Mouse (Mus musculus) gastrocnemius, postnatal 10 days (tissue): ENCODE data around the gene Pink1. TPM values are rescaled to one million over a fixed set of nuclear protein-coding genes. Genes with fewer than 3 reads are reported as not detected.

Experiments
- DNase-seq: peaks from one replicate; pipeline ENCODE4 v3.0.0; 2021; ENCODE audit warnings: mixed read lengths
- long read RNA-seq, 2 experiments: library from polyadenylated mRNA; stranded (forward); transcript quantifications; one replicate each; pipeline ENCODE4 v2.0.0; 2021
- total RNA-seq, 2 experiments: library from RNA; stranded (reverse); gene quantifications; 2 replicates each; pipeline ENCODE4 v1.2.3; 2021

The Pink1 gene
- 100 to 1,000 TPM; 228 to 240 TPM for total RNA-seq
- long read RNA-seq, experiment 1, transcript Pink1-201 (8 exons, 2,375 nt): major isoform, 299 of 686 reads
- long read RNA-seq, experiment 1, partial matches to known transcripts: 344 of 686 reads
- long read RNA-seq, experiment 1, other reads (novel, unspliced or antisense): 43 of 686 reads
- long read RNA-seq, experiment 2, transcript Pink1-201 (8 exons, 2,375 nt): major isoform, 256 of 681 reads
- long read RNA-seq, experiment 2, partial matches to known transcripts: 378 of 681 reads
- long read RNA-seq, experiment 2, other reads (novel, unspliced or antisense): 45 of 681 reads

DNA sequence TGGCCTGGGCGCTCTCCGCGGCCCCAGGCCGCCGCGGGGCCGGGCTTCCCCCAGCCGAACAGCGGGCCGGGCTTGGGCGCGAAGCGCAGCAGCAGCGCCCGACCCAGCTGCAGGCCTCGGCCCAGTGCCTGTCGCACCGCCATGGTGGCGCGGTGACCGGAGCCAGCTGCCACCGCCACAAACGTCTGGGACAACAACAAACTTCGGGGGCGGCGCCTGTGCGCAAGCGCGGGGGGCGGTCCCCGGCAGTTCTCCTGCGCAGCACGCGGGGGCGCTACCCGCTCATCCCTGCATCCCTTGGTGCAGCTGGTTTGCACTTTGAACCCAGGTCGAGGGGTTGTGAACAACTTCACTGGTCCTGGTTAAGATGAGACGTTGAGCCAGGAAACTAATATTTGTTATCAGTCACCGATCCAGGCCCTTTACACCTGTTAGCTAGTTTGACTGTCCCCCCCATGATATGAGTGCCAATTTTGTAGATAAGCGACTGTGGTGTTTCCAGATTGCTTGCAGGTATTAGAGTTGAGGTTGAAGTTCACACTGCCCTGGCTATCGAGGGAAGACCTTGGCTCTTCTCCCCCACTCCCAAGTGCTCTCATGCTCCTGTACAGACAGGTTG, at the start of gene Pink1:
Gene Pink1 (minus strand): TSS at position 231 of the 619 bp plus-strand sequence.
- DNase-seq: peak; percentile 94

- no peak for DNase-seq
Observed at GRCm38 (mm10) chr4:138375117-138375516, 49.0 kb upstream of the Pink1 start.

DNA sequence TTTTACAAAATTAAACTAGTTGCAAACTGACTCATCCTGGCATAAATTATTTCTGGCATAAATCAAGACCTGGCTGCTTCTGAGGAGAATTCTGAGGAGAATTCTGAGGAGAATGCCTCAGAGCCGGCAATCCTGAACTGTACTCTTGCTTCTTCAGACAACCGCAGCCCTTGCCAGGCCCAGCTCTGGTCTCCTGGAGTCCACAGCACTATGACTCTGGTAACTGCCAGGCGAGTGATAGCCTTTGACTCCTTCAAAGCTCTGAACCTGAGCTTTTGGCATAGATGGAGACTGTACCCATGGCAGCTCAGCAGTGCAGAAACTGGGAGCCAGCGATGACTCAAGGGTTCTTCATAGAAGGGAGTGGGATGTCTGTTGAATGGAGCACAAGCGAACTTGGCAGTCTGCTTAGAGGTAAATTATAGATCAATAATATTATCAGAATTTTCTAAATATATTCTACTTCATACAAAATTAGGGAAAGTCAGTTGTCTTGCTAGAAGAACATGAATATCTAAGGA, 44.9 kb upstream of the Pink1 start:
- DNase-seq: no peak

DNA sequence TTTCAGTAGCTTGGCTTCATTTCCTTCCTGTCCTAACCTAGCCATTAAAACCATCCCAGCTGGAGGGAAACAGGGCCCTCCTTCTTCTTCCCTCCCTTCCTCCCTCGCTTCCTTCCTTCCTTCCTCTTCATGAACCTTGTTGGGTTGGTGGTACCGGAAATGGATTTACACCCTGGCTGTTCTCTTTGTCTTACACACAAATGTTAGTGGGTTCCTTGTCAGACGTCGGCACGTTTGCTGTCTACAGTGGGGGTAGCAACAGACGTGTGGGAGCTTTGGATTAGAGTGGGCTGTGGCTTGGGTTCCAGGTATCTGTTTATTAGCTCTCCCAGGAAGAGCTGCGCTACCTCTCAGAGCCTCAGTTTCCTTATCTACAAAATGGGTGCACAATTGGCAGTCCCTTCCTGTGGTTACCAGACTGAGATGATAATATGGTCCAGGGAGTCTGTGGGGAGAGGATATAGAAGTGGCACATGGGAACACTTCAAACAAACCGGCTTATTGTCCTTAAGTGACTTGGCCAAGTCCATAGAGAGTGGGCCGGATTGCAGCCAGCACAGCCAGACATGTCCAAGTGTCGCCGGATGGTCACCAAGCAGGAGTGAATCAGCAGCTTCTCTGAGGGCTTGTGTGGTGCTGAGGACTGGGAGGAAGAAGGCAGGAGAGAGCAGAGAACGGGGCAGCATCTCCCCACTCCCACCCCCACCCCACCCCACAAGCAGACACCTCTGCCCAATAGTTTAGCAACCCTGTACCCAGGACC, 42.6 kb upstream of the Pink1 start:
- no peak for DNase-seq

- peak; percentile 77 for DNase-seq
Observed at GRCm38 (mm10) chr4:138367641-138368497, 41.8 kb upstream of the Pink1 start, which contains the start of gene Cda. TSS of gene Cda (minus strand) at chr4:138367992.

GRCm38 (mm10) chr4:138366561-138366960, 40.5 kb upstream of the Pink1 start:
- DNase-seq: no peak

GRCm38 (mm10) chr4:138363511-138363910, 37.4 kb upstream of the Pink1 start:
- DNase-seq: no peak

- no peak for DNase-seq
Observed at GRCm38 (mm10) chr4:138362883-138363282, 36.8 kb upstream of the Pink1 start.

GRCm38 (mm10) chr4:138361370-138361821, 35.3 kb upstream of the Pink1 start:
- no peak for DNase-seq

GRCm38 (mm10) chr4:138358176-138358575, 32.1 kb upstream of the Pink1 start:
- no peak for DNase-seq

GRCm38 (mm10) chr4:138356551-138356950, 30.4 kb upstream of the Pink1 start:
- DNase-seq: no peak

DNA sequence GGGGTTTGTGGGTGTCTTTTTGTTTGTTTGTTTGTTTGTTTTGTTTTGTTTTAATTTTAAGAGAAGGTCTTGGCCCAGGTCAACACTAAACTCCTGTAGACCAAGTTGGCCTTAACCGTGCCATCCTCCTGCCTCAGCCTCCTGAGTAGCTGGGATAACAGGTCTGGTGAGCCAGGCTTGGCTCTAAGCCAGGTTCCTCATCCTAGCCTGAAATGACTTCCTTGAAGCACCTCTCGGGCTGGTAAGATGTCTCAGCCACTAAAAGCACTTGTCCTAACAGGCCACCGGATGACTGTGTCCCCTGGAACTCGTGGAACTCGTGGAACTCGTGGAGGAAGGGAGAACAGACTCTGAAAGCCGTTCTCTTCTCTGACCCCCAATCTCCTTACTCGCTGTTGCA, 30.0 kb upstream of the Pink1 start:
- DNase-seq: no peak

DNA sequence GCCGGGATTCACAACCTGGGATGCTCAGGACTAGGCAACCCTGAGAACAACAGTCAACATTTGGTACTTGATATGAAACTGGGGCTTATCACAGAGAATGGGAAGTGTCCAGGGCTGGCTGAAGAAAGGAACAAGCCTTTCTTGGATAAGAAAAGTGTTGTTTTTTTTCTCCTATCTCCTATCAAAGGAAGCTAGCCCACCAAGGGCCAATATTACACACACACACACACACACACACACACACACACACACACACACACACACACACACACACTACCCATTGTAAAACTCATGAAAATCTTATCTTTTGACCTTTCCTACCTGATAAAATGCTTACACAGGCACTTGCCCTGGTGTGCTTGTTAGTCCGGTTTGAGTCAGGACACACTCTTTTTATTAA, 29.4 kb upstream of the Pink1 start:
- DNase-seq: no peak

GRCm38 (mm10) chr4:138353438-138354171, 27.5 kb upstream of the Pink1 start:
- DNase-seq: no peak

GRCm38 (mm10) chr4:138352692-138353091, 26.6 kb upstream of the Pink1 start:
- no peak for DNase-seq

GRCm38 (mm10) chr4:138351821-138352220, 25.7 kb upstream of the Pink1 start:
- no peak for DNase-seq

GRCm38 (mm10) chr4:138348716-138349115, 22.6 kb upstream of the Pink1 start:
- no peak for DNase-seq

DNA sequence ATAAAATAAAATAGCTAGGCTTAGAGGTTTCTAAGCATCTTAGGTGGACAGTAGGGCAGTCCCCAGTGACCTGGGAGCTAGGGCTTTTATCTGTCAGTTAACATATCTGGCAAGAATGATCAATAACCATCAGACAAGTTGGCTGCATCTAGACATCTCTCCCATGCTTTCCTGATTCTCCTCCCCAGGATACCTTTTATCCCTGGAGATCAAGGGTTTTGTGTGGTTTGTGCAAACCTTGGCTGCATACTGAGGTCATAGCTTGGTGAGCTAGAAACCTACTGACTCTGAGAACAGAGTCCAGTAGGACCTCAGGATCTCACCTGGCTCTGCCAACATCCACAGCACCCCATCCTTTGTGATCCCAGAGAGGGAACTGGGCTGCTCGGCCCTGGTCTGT, 21.2 kb upstream of the Pink1 start:
- no peak for DNase-seq

- no peak for DNase-seq
Observed at GRCm38 (mm10) chr4:138344891-138345545, 18.9 kb upstream of the Pink1 start.

- DNase-seq: peak; percentile 36
Observed at GRCm38 (mm10) chr4:138343341-138343837, 17.3 kb upstream of the Pink1 start.
